Mouse (Mus musculus) heart, postnatal 0 days (tissue): Measurements from ENCODE around the gene Srgap1. TPM values are rescaled to one million over a fixed set of nuclear protein-coding genes. Genes with fewer than 3 reads are reported as not detected.

Source experiments
- ATAC-seq: fragments of 200-750 bp; cut with Nextera tagmentation; 2 replicates; pipeline ENCODE4 v1.8.0; 2017; ENCODE audit warnings: low read depth, moderate number of reproducible peaks, moderate library complexity; ENCODE audit not compliant: insufficient read depth
- DNase-seq: peaks from one replicate; pipeline ENCODE4 v3.0.0-alpha.2; 2016; ENCODE audit warnings: low spot score
- H3K27ac ChIP-seq: fragments of 300-500 bp; sonication (generic); 2 replicates; pipeline ENCODE4 v1.5.1; 2014; ENCODE audit warnings: low read depth, mild to moderate bottlenecking
- H3K27me3 ChIP-seq: fragments of 300-500 bp; sonication (generic); 2 replicates; pipeline ENCODE4 v1.6.1; 2014; ENCODE audit warnings: low read length, mixed read lengths; ENCODE audit not compliant: control insufficient read depth, insufficient read depth
- H3K36me3 ChIP-seq: fragments of 300-500 bp; sonication (generic); replicated peaks from 2 replicates; pipeline ENCODE4 v1.6.1; 2014; ENCODE audit warnings: low read length, mixed read lengths; ENCODE audit not compliant: control insufficient read depth, insufficient read depth
- H3K4me1 ChIP-seq: fragments of 300-500 bp; sonication (generic); 2 replicates; pipeline ENCODE4 v1.6.1; 2014; ENCODE audit warnings: antibody characterized with exemption; ENCODE audit not compliant: control insufficient read depth, insufficient read depth
- H3K4me2 ChIP-seq: fragments of 300-500 bp; sonication (generic); 2 replicates; pipeline ENCODE4 v1.6.1; 2014; ENCODE audit warnings: low read depth, mild to moderate bottlenecking, low read length, moderate library complexity
- H3K4me3 ChIP-seq: fragments of 300-500 bp; sonication (generic); 2 replicates; pipeline ENCODE4 v1.5.1; 2014; ENCODE audit warnings: low read depth, low read length
- H3K9ac ChIP-seq: fragments of 300-500 bp; sonication (generic); replicated peaks from 2 replicates; pipeline ENCODE4 v1.6.1; 2014; ENCODE audit warnings: low read depth, low read length, mixed read lengths
- H3K9me3 ChIP-seq: fragments of 300-500 bp; sonication (generic); replicated peaks from 2 replicates; pipeline ENCODE4 v1.6.1; 2016; ENCODE audit warnings: low read length; ENCODE audit not compliant: control insufficient read depth
- CTCF ChIP-seq: IDR thresholded peaks from 2 replicates; pipeline ENCODE4 v1.5.1; 2016; ENCODE audit warnings: antibody characterized with exemption, control low read depth, low read depth
- EP300 ChIP-seq: IDR thresholded peaks from 2 replicates; pipeline ENCODE4 v1.6.1; 2016; ENCODE audit warnings: antibody characterized with exemption, low read depth
- WGBS: fragments of 180-500 bp; shearing (Covaris S2); extraction: QIAGEN DNeasy Blood & Tissue Kit; methylation state at CpG from one replicate; pipeline ENCODE4 v1.1.7; 2014; 5-methylcytosine and 5-hydroxymethylcytosine counted together
- polyA plus RNA-seq: library from polyadenylated mRNA; unstranded; fragments of >200 nt; fragmentation: Nextera tagmentation; extraction: Ambion mirVana; gene quantifications from 2 replicates; pipeline ENCODE4 v1.2.1, GENCODE M21; 2015
- total RNA-seq: library from RNA; depleted of rRNA; stranded (reverse); fragments of >200 nt; gene quantifications from 2 replicates; pipeline ENCODE4 v1.2.3, GENCODE M21; 2014; ENCODE audit warnings: low replicate concordance; rRNA removed

The Srgap1 gene
- total RNA-seq (3.4 and 4.0 TPM in 2 replicates), polyA plus RNA-seq (4.9 and 5.0 TPM in 2 replicates)

- H3K27ac ChIP-seq = peak within 1 kb of the TSS; percentile 69
- H3K36me3 ChIP-seq = no peaks in the 10 kb centered on the region
- DNase-seq (peak; percentile 43), ATAC-seq (peak; percentile 77)
- peak within 1 kb of the TSS; percentile 69 for H3K4me2 ChIP-seq
- WGBS = under 1% methylated on average over 63 of the region's 79 CpGs
- H3K4me3 ChIP-seq = peak within 1 kb of the TSS; percentile 71
- no peaks in the 10 kb centered on the region for H3K9me3 ChIP-seq
- H3K4me1 ChIP-seq = no peaks in the 10 kb centered on the region
- TF ChIP-seq CTCF = no peak
- peaks cover 24% of the 10 kb centered on the region; the same call in 1 of the 2 replicates for H3K27me3 ChIP-seq
- H3K9ac ChIP-seq = peak within 1 kb of the TSS; percentile 68
Measured at GRCm38 (mm10) chr10:122046904-122047726, at the start of gene Srgap1. TSS of gene Srgap1 (minus strand) at chr10:122047315.

GRCm38 (mm10) chr10:122096462-122096979 lies 49.4 kb upstream of the Srgap1 start:
- H3K27me3 ChIP-seq = no peaks in the 10 kb centered on the region
- ATAC-seq (peak; percentile 58; the same call in 1 of the 2 replicates), DNase-seq (peak; percentile 36)
- peak overlapping the region; percentile 92 for H3K9ac ChIP-seq
- 0% methylated on average over 34 of the region's 48 CpGs for WGBS
- H3K9me3 ChIP-seq = no peaks in the 10 kb centered on the region
- H3K36me3 ChIP-seq = peaks cover 4% of the 10 kb centered on the region; the same call in 1 of the 2 replicates
- H3K4me3 ChIP-seq = peak overlapping the region; percentile 89
- H3K27ac ChIP-seq = peak overlapping the region; percentile 94
- H3K4me2 ChIP-seq = peak overlapping the region; percentile 98
- H3K4me1 ChIP-seq = peaks cover 8% of the 10 kb centered on the region
- TF ChIP-seq CTCF = no peak
- TF ChIP-seq EP300 = no peak

GRCm38 (mm10) chr10:122090472-122090871 lies 43.4 kb upstream of the Srgap1 start:
- H3K4me2 ChIP-seq = no peak overlapping the region
- H3K27me3 ChIP-seq = no peaks in the 10 kb centered on the region
- DNase-seq = no peak
- no peak overlapping the region for H3K9ac ChIP-seq
- H3K4me3 ChIP-seq = no peak overlapping the region
- H3K9me3 ChIP-seq = peaks cover 11% of the 10 kb centered on the region
- WGBS = 91% methylated on average over 1 of the region's 1 CpGs
- H3K27ac ChIP-seq = no peak overlapping the region
- TF ChIP-seq EP300 = no peak
- TF ChIP-seq CTCF = 0 out of 2 replicates have a peak, but pooled peaks have one; percentile 2
- ATAC-seq = no peak
- peaks cover 4% of the 10 kb centered on the region for H3K4me1 ChIP-seq
- H3K36me3 ChIP-seq = peaks cover 33% of the 10 kb centered on the region

GRCm38 (mm10) chr10:122081352-122081751 lies 34.2 kb upstream of the Srgap1 start:
- H3K4me1 ChIP-seq = no peaks in the 10 kb centered on the region
- H3K9me3 ChIP-seq = no peaks in the 10 kb centered on the region
- H3K4me2 ChIP-seq = no peak overlapping the region
- DNase-seq (no peak), ATAC-seq (no peak)
- H3K36me3 ChIP-seq = no peaks in the 10 kb centered on the region
- H3K9ac ChIP-seq = no peak overlapping the region
- H3K27ac ChIP-seq = no peak overlapping the region
- no peak overlapping the region for H3K4me3 ChIP-seq
- no peak for TF ChIP-seq CTCF
- no peaks in the 10 kb centered on the region for H3K27me3 ChIP-seq
- 22% methylated on average over 1 of the region's 1 CpGs for WGBS

- Histone ChIP-seq H3K36me3 (no peaks in the 10 kb centered on the region), H3K9ac (no peak overlapping the region), H3K4me2 (no peak overlapping the region), H3K9me3 (no peaks in the 10 kb centered on the region), H3K27me3 (no peaks in the 10 kb centered on the region), H3K4me1 (no peaks in the 10 kb centered on the region), H3K27ac (no peak overlapping the region), H3K4me3 (no peak overlapping the region)
- TF ChIP-seq EP300 (no peak), CTCF (peak; percentile 29)
- ATAC-seq (no peak), DNase-seq (peak; percentile 22)
Measured at GRCm38 (mm10) chr10:122069153-122069552, 22.0 kb upstream of the Srgap1 start.
